Mouse (Mus musculus) gastrocnemius, postnatal 10 days (tissue): ENCODE results near the gene BC037034. TPM values are rescaled to one million over a fixed set of nuclear protein-coding genes. Genes with fewer than 3 reads are reported as not detected.
"Not testable (repeated sequence)": the region's sequence is repeated elsewhere in the genome, so short reads cannot be mapped to it uniquely, and the experiment has no call there.

Source experiments
- DNase-seq: peaks from one replicate; pipeline ENCODE4 v3.0.0; 2021; ENCODE audit warnings: mixed read lengths
- total RNA-seq, 2 experiments: library from RNA; stranded (reverse); gene quantifications; 2 replicates each; pipeline ENCODE4 v1.2.3; 2021

BC037034 gene
- total RNA-seq, 2 experiments from 2014 or later, result 5.3 to 8.1 TPM

DNA sequence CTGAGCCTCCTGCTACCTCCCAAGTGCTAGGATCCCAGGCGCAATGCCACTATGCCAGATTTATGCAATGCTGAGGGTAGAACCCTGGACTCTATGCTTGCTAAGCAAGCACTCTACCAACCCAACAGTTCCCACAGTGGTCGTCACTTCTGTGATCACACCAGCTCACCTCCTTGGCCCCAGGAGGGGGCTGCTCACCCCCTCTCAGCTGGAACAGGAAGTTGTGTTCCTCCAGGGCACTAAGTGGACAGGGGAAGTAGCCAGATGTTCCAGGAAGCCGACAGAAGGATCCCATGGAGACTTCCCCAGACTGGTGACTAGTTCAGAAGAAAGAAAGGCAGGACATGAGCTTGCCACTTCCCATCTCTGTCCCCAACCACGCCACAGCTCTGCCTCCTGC lies 1.8 kb downstream of the BC037034 start:
- no peak for DNase-seq

DNA sequence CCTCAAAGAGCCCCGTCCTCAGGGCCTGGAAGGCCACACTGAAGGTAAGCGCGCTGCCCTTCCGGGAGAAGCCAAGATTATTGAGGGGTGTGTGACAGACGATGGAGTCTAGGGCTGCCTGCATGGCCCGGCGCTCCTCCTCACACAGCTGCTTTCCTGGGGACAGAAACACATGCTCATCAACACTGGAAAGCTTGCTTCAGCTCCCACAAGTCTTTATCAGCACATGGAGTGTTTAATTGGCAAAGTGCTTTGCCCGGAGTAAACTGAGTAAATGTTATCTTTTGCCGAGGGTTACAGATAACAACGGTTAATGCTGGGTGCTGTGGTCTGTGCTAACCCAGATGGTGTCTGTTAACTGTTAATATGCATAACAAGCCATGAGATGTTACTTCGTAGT lies 3.0 kb downstream of the BC037034 start:
- no peak for DNase-seq

DNA sequence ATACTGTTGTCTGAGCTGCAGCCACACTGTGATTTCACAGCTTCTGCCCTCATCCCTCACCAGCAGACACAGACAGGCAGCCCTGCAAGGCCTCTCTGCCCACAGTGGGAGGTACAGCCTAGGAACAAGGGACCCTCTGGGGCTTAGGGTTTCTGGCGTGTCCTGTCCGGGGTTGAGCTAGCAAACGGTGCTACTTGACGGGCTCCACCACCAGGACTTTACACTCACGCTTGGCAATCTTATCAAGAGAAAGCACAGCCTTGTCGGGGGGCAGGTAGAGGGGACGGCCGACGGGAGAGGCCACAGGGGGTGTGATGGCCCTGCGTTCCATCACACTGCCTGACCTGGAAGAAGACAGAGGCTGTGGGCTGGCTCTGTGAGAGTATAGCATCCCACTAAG lies 3.8 kb downstream of the BC037034 start:
- no peak for DNase-seq

DNA sequence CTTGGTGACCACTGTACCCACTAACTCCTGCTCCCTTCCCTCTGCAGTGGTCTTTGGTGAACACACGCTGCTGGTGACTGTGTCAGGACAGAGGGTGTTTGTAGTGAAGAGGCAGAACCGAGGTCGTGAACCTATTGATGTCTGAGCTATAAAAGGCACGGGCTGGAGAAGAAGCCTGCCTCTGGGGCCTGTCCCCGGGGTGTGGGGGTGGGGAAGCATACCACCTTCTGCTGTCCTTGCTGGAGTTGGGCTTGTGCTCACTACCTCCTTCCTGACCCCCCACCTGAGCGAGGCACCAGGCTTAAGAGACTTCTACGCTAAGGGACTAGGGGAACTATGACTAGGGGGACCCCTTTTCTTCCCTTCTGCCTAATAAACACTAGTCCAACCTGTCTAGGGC lies 4.8 kb downstream of the BC037034 start:
- no peak for DNase-seq

DNA sequence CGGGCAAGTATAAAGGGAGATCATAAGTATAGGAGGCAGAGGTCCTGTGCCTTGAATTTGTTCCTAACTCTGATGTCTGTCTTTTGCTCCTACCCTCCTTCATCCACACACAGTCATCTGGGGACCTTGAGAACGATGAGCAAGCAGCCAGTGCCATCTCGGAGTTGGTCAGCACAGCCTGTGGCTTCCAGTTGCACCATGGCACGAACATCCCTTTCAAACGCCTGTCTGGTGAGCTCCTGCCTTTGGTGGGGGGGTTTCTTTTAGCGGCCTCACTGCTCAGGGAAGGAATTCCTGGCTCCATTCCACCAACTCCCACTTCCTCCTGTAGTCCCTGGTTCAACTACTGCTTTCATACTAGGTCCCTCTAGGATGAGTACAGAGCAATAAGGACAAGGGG lies 5.3 kb downstream of the BC037034 start:
- no peak for DNase-seq

DNA sequence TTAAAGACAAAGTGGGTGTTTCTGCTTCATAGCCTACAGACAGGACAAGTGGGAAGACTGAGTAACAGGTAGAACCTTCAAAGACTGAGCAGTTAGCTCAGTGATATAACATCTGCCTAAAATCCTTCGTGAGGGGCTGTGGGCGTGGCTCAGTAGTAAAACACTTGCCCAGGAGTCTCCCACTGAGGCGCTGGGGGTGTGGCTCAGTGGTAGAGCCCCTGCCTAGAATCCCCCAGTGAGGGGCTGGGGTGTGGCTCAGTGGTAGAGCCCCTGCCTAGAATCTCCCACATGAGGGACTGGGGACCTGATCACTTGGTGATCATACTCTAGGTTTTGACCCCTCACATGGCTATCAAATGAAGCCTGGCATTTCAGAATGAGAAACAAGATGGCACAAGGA lies 5.8 kb downstream of the BC037034 start:
- no peak for DNase-seq

DNA sequence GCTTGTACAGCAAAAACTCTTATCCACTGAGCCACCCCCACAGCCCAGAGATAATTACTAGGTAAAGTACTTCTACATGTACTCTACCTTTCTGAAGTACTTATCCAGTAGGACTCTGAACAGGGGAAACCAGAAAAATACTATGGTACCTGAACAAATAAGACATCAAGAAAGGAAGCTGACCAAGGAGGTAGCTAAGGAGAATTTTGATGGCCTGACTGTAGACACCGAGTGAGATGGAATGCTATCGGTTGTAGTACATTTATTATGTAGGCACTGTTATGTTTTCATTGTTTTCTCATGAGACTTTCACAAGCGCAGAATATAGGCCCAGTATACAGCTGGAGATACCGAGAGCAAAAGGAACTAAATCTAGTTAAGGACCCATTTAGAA lies 6.3 kb downstream of the BC037034 start:
- no peak for DNase-seq

DNA sequence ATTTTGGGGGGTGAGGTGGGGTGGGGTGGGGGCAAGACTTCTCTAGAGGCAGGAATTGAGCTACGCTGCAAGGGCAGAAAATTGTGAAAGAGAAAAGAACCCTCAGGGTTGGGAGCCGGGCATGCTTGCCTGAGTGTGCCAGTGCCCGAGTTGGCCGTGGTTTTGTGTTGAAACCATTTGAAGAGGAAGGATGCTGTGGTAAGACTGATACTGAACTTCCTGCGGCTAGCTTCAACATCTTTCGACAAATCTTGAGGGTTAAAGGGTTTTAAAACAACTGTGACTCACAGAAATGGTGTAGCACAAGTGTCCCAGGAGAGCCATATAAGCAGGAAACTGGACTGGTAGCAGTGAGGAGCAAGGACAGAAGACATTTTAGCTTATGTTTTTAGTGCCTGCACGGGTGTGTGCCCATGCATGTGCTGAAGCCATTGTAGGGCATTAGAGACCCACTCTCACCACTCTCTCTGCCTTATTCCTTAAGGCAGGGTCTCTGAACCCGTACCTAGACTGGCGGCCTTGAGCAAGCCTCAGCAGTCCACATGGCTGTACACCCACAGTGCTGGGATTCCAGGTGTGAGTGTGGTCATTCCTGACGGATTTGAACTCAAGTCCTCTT lies 6.8 kb downstream of the BC037034 start:
- DNase-seq, result no peak

DNA sequence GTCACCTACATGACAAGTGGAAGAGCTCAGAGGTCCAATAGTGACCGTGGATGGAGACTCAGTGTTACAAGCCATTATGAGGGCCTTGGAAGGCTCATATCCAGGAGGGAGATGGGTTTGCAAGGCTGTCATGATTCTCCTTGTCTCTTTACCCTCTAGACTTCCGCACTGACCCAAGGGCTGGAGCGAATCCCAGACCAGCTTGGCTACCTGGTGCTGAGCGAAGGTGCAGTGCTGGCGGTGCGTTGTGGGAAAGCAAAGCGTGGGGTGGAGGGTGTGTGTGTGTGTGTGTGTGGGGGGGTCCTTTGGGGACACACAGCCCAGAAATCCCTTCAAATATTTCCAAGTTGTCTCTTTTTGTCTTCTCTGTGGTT lies 7.8 kb downstream of the BC037034 start:
- DNase-seq, result no peak

DNA sequence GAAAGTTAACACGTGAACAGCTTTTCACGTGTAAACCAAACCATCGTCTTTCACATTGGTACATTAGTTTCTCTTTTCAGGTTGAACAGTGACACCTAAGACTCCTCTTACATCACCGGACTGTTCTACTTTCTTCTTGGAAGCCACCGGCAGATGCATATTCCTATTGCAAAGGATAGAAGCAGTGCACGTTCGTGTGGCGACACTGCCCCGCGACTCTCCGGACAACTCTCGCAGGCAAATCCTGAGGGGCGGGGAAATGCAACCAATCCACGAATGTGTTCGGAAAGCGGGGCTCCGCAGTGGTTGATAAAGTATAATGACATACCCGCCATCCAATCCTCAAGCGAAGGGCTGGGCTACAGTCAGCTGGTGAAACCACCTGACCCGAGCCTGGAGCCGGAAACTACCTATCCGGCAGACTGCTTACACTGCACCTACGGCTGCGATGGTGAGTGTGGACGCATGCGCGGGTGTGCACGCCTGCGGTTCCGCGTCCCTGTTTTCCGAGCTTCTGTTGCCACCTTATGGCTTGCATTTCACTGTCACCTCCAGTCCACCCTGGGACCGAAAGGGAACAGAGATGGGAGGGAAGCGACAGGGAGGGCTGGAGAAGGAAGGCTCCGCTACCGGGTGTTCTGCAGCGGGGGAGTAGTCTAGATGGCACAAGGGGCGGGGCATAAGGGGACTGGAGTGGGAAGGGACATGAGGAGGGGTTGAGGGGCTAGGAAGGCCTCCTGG lies 8.3 kb downstream of the BC037034 start, which contains the start of gene Lamtor4:
TSS of gene Lamtor4 (plus strand) at position 130 of the 741 bp plus-strand sequence.
- DNase-seq, result peak; percentile 84

DNA sequence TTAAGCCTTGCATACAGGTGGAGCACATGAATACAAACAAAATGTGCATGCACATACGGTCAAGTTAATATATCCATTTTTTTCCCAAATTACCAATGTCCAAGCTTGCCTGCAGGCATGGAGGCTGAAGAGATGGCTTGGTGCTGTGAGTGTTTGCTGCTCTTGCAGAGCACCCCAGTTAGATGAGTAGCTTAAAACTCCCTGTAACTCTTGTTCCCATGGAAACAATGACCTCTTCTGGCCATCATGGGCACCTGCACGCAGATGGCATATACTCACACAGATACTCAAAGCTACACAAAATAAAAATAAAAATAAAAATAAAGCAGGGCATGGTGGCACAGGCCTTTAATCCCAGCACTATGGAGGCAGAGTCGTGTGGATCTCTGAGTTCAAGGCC lies 10.8 kb downstream of the BC037034 start:
- no peak for DNase-seq

DNA sequence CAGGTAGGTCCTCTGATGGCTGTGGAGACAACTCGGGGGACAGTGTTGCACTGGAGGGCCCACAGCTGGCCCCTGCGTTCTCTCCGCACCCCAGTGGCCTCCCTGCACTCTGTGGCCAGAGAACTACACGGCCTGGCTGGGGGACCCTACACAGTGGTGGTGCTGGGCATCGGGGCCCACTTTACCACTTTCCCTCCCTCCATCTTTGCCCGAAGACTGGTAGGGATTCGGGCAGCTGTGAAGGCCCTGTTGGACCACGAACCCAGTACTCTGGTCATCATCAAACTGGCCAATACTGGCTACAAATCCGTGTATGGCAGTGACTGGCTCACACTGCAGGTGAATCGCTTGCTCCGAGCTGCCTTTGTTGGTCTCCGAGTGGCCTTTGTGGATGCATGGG lies 12.7 kb downstream of the BC037034 start:
- no peak for DNase-seq

DNA sequence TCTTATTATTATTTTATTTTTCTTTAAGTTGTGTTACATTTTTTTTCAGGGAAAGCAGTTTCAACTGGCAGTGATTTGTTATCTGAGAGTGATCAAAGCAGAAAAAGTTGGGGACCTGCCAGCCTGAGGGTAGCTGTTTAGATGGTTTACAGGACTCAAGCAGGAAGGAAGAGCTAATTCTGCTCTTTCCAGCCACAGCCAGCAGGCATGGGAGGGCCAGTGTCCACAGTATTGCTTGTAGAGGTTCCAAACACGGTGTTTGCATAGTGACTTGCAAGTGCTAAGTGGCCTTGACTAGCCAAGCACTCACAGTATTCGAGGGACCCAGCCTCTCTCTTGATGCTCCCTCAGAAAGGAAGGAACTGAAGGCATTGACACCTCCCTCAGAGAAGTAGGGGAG lies 22.3 kb downstream of the BC037034 start:
- DNase-seq, result no peak

DNA sequence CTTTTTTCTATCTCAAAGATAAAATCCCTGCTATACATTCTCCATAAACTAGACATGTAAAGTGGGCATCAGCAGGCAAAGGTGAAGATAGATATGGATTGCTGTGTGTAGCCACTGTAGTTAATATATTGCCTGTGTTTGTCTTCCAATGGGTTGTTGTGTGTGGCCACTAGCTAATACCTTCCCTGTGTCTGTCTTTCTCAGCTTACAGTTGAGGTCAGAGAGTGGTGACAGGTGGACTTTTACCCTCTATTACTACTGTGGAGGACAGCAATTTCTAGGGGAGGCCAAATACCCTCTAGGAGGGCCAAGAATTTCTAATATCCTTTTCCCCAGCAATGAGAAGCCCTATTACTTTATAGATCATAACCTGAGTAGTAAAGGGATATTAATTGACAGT lies 29.6 kb downstream of the BC037034 start:
- no peak for DNase-seq

DNA sequence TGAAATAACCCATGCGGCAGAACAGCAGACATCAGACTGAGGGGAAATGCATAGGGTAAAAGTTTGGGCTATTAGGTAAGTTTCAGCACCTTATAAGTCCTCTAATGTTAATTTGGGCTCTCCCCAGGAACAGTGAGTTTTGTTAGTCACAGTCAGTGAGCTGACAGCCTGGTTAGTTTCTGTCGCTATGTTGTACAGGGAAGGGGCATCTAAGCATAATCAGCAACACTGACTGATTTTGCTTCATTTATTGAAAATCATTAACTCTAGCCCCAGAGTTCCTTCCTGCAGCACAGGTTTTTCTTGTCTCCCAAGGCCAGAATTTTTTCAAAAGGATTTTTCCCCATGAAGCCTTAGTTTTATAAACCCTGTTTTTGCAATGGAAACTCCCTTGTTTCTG lies 30.1 kb downstream of the BC037034 start:
- DNase-seq, result no peak

DNA sequence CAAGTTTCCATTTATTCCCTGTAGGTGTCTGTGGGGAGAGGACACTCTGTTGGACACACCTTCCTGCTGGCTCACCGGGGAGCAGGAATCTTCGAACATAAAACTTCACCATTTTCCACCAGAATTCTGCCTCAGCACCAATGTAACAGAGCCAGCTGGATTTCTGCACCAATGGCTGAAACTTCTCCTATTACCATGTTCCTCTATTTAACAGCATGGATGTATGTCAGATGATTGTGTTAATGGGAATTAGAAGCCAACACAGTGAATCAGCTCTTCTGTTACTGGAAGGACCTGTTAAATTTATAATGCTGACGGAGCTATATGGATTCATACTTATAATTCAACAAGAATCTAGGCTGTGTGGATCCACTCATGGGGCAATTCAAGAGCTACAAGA lies 34.3 kb downstream of the BC037034 start:
- DNase-seq, result no peak

DNA sequence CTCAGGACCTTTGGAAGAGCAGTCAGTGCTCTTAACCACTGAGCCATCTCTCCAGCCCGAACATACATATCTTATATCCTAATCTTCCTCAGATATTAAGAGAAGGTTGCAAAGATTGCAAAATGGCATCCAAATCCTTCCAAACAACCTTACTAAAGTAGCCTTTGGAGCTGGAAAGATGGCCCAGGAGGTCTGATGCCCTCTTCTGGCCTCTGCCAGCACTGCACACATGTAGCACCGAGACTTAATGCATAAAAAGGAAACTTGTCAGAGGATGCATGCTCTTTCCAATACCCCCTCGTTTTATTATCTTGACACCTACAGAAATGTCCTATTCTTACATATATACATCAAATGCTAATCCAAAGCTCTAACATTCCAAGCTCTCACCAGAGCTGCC lies 35.8 kb downstream of the BC037034 start:
- DNase-seq, result peak; percentile 24

DNA sequence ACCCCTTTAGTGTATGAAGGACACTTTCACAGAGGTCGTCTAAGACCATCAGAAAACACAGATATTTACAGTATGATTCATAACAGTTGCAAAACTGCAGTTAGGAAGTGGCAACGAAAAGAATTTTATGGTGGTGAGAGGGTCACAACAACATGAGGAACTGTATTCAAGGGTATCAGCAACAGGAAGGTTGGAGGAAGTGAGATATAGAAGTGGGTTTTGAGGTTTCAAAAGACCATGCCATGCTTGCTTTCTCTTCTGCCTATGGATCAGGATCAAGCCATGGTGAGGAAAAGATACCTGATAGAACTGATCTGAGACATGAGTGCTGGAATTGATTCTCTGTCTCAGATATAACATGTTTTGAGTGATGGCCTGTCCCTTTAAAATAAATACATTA lies 36.5 kb downstream of the BC037034 start:
- DNase-seq, result no peak

DNA sequence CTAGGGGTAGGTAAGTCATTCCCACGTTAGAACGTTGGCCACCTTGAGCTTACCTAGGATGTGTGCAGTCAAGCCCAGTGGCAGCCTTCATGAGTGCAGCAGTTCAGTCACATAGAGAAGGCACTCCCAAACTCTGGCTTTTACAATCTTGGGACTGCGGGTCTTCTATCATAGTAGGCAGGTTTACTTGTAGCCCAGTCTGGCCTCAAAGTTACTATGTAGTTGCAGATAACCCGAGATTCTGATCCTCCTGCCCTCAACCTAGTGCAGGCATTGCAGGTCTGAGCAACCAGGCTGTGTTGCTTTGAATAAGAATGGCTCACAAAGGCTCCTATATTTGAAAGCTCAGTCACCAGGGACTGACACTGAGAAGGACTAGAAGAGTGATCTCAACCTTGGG lies 37.3 kb downstream of the BC037034 start:
- DNase-seq, result no peak

DNA sequence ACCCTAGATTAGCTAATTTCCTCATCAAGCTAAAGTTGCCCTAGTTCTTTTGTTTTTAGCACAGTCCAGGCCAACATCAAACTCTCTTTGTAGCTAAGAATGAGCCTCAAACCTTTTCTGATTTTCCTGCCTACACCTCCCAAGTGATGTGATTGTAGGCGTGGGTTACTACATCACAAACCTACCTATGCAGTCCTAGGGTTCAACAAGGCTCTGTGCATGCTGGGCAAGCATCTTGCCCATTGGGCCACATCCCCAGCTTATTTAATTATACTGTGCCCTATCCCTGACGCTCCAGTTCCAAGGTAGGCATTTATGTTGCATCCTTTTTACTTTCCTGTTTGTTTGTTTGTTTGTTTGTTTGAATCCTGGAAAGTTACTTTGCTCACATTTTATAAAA lies 38.1 kb downstream of the BC037034 start, which contains the start of gene Nxpe5:
TSS of gene Nxpe5 (plus strand) at position 199 of the 400 bp plus-strand sequence.
- no peak for DNase-seq

DNA sequence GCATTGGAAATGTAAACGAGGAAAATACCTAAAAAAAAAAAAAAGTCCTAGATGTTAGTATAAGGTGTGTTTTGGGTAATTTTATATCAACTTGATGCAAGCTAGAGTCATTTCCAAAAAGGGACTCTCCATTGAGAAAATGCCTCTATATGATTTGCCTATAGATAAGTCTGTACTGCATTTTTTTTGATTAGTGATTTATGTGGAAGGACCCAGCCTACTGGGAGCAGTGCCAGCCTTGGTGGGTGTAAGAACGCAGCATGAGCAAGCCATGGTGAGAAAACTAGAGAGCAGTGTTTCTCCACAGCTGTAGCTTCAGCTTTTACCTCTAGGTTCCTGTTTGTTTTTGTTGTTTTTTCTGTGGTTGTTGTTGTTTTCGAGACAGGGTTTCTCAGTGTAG lies 40.5 kb downstream of the BC037034 start:
- DNase-seq, result no peak

DNA sequence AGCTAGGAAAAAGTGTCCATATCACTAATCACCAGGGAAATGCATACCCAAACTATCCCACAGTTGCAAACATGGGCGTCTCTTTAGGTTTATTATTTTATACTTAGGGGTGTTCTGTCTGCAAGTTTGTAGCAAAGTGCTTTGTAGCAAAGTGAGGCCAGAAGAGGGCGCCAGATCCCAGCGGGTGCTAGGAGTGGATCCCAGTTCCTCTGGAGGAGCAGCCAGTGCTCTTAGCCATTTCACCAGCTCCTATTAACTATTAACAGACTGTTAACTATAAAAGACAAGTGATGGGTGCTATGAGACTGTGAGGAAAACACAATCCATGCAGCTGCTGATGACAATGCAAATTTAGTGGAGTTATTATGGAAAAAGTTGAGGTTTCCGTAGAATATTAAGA lies 41.7 kb downstream of the BC037034 start:
- peak; percentile 91 for DNase-seq

DNA sequence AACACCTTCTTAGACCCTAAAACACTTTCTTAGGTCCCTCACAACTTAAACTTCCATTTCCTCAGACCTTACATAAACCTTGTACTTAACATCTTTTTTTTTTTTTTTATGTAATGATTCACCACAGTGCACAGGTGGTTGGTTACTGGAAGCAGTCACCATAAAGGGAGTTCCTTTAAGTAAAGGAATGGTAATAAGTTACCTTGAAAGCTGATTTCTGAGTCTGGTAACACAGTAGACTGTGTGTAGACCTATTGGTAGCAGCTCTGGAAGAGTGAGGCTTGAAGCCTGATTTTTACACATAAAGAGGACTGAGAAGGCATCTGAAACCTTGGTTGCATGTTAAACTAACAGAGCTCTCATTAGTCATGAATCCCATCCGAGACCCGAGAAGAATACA lies 44.0 kb downstream of the BC037034 start:
- DNase-seq, result no peak

DNA sequence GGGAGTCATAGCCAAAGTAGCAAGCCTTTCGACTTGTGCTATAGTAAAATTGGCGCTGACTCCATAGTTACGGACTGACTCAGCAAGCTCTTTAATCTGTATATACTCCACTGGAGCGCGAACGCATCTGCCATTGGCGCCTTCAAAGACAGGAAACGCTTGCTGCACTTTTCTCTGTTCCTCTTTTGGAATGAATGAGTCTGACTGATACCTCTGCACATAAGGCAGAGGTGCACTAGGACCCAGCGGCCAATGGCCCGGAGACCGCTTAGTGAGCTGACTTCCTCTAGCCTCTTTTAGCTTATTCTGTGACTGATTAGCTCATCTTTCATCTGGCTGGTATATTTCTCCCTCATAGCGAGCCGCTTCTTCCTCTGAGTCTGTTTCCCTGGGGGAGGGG lies 47.2 kb downstream of the BC037034 start:
- not testable (repeated sequence) for DNase-seq
